Mouse (Mus musculus): ENCODE results near the gene Lrrc28. TPM values are rescaled to one million over a fixed set of nuclear protein-coding genes. Genes with fewer than 3 reads are reported as not detected.

Gene Lrrc28
- total and polyA plus RNA-seq, 2 experiments: 22.1 to 40.7 TPM

GRCm38 (mm10) chr7:67607669-67608347, 37.3 kb downstream of the Lrrc28 start:
- H3K79me2 ChIP-seq (ENCODE audit: control insufficient read depth, insufficient read depth, low read length): peaks cover 22% of the 10 kb centered on the region; the same call in 1 of the 2 replicates
- TF ChIP-seq CTCF (IDR thresholded peaks at IDR 0.05; ENCODE audit: low read depth, low read length) (no peak), POLR2A (IDR thresholded peaks at IDR 0.05; ENCODE audit: extremely low read depth, insufficient read depth, low read length) (no peak)
- H3K9ac ChIP-seq (ENCODE audit: low read depth, low read length): no peak overlapping the region
- H3K27me3 ChIP-seq (ENCODE audit: control insufficient read depth, insufficient read depth, low read length): no peaks in the 10 kb centered on the region
- H3K4me3 ChIP-seq (ENCODE audit: insufficient read depth, low read depth, low read length): no peak overlapping the region
- H3K27ac ChIP-seq (replicated peaks; ENCODE audit: insufficient read depth, low read depth, low read length): no peak overlapping the region
- 89% methylated on average over 5 of the region's 5 CpGs for WGBS
- no peaks in the 10 kb centered on the region; the same call in 1 of the 2 replicates for H3K4me1 ChIP-seq (ENCODE audit: control insufficient read depth, insufficient read depth, low read length)
- no peak for DNase-seq (ENCODE audit: extremely low read depth, low read depth, low spot score)
- peaks cover 25% of the 10 kb centered on the region for H3K36me3 ChIP-seq (ENCODE audit: control insufficient read depth, insufficient read depth, low read length)

GRCm38 (mm10) chr7:67606250-67606649, 38.8 kb downstream of the Lrrc28 start:
- Histone ChIP-seq H3K27me3 (ENCODE audit: control insufficient read depth, insufficient read depth, low read length) (no peaks in the 10 kb centered on the region), H3K36me3 (ENCODE audit: control insufficient read depth, insufficient read depth, low read length) (peaks cover 13% of the 10 kb centered on the region), H3K9ac (ENCODE audit: low read depth, low read length) (no peak overlapping the region), H3K27ac (replicated peaks; ENCODE audit: insufficient read depth, low read depth, low read length) (no peak overlapping the region), H3K79me2 (ENCODE audit: control insufficient read depth, insufficient read depth, low read length) (peaks cover 22% of the 10 kb centered on the region; the same call in 1 of the 2 replicates), H3K4me3 (ENCODE audit: insufficient read depth, low read depth, low read length) (no peak overlapping the region), H3K4me1 (ENCODE audit: control insufficient read depth, insufficient read depth, low read length) (no peaks in the 10 kb centered on the region; the same call in 1 of the 2 replicates)
- DNase-seq (ENCODE audit: extremely low read depth, low read depth, low spot score): no peak
- TF ChIP-seq POLR2A (IDR thresholded peaks at IDR 0.05; ENCODE audit: extremely low read depth, insufficient read depth, low read length) (no peak), CTCF (IDR thresholded peaks at IDR 0.05; ENCODE audit: low read depth, low read length) (no peak)
- WGBS: 93% methylated on average over 1 of the region's 1 CpGs

DNA sequence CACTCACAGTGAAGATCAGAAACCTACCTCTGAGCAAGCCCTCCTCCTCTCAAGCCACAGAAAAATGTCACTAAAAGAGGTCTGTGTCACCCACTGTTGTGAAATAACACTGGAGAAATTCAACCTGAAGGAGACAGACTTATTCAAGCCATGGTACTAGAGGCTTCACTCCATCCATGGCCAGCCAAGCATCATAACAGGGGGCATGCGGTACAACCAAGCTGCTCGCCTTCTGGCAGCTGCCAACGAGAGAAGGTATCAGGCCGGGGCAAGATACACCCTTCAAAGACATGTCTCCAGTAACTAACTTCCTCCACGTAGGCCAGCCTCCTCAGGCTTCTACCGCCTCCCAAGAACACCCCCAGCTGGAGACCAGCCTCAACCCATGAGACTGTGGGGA, 40.0 kb downstream of the Lrrc28 start:
- Histone ChIP-seq H3K4me1 (ENCODE audit: control insufficient read depth, insufficient read depth, low read length) (no peaks in the 10 kb centered on the region; the same call in 1 of the 2 replicates), H3K27me3 (ENCODE audit: control insufficient read depth, insufficient read depth, low read length) (no peaks in the 10 kb centered on the region), H3K9ac (ENCODE audit: low read depth, low read length) (no peak overlapping the region), H3K27ac (replicated peaks; ENCODE audit: insufficient read depth, low read depth, low read length) (no peak overlapping the region), H3K4me3 (ENCODE audit: insufficient read depth, low read depth, low read length) (no peak overlapping the region), H3K36me3 (ENCODE audit: control insufficient read depth, insufficient read depth, low read length) (peaks cover 11% of the 10 kb centered on the region), H3K79me2 (ENCODE audit: control insufficient read depth, insufficient read depth, low read length) (peaks cover 19% of the 10 kb centered on the region; the same call in 1 of the 2 replicates)
- no peak for DNase-seq (ENCODE audit: extremely low read depth, low read depth, low spot score)
- 89% methylated on average over 6 of the region's 6 CpGs for whole genome bisulfite sequencing
- TF ChIP-seq CTCF (IDR thresholded peaks at IDR 0.05; ENCODE audit: low read depth, low read length) (no peak), POLR2A (IDR thresholded peaks at IDR 0.05; ENCODE audit: extremely low read depth, insufficient read depth, low read length) (no peak)

- no peak overlapping the region for H3K27ac ChIP-seq (replicated peaks; ENCODE audit: insufficient read depth, low read depth, low read length)
- H3K79me2 ChIP-seq (ENCODE audit: control insufficient read depth, insufficient read depth, low read length): peaks cover 11% of the 10 kb centered on the region
- TF ChIP-seq CTCF (IDR thresholded peaks at IDR 0.05; ENCODE audit: low read depth, low read length): no peak
- no peak for TF ChIP-seq POLR2A (IDR thresholded peaks at IDR 0.05; ENCODE audit: extremely low read depth, insufficient read depth, low read length)
- H3K4me3 ChIP-seq (ENCODE audit: insufficient read depth, low read depth, low read length): no peak overlapping the region
- H3K9ac ChIP-seq (ENCODE audit: low read depth, low read length): no peak overlapping the region
- no peak for DNase-seq (ENCODE audit: extremely low read depth, low read depth, low spot score)
- 91% methylated on average over 3 of the region's 3 CpGs for WGBS
- peaks cover 3% of the 10 kb centered on the region; the same call in 1 of the 2 replicates for H3K36me3 ChIP-seq (ENCODE audit: control insufficient read depth, insufficient read depth, low read length)
- no peaks in the 10 kb centered on the region for H3K4me1 ChIP-seq (ENCODE audit: control insufficient read depth, insufficient read depth, low read length)
- no peaks in the 10 kb centered on the region for H3K27me3 ChIP-seq (ENCODE audit: control insufficient read depth, insufficient read depth, low read length)
Observed at GRCm38 (mm10) chr7:67598050-67598449, 47.0 kb downstream of the Lrrc28 start.

DNA sequence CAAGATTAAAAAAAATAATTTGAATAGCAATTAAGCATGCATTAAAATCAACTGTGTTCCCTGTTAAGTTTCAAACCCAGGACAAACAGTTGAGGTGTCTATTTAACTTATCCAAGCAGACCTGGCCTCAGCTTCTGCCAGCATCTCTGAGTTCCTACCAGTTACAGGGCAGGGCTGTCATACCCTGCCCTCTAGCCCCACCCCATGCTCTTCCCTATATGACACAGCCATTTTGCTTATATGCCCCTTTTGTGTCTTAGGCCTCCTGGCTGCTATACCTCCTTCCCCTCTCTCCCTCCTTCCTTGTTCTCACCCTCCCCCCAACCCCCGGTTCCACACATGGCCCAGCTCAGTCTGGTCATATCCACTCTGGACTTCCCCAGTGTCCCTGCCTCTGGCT, 48.1 kb downstream of the Lrrc28 start:
- Histone ChIP-seq H3K9ac (ENCODE audit: low read depth, low read length) (no peak overlapping the region), H3K36me3 (ENCODE audit: control insufficient read depth, insufficient read depth, low read length) (peaks cover 6% of the 10 kb centered on the region; the same call in 1 of the 2 replicates), H3K4me3 (ENCODE audit: insufficient read depth, low read depth, low read length) (no peak overlapping the region), H3K4me1 (ENCODE audit: control insufficient read depth, insufficient read depth, low read length) (no peaks in the 10 kb centered on the region), H3K27me3 (ENCODE audit: control insufficient read depth, insufficient read depth, low read length) (no peaks in the 10 kb centered on the region), H3K27ac (replicated peaks; ENCODE audit: insufficient read depth, low read depth, low read length) (no peak overlapping the region), H3K79me2 (ENCODE audit: control insufficient read depth, insufficient read depth, low read length) (peaks cover 21% of the 10 kb centered on the region)
- 82% methylated on average over 1 of the region's 1 CpGs for WGBS
- DNase-seq (ENCODE audit: extremely low read depth, low read depth, low spot score): no peak
- TF ChIP-seq POLR2A (IDR thresholded peaks at IDR 0.05; ENCODE audit: extremely low read depth, insufficient read depth, low read length) (no peak), CTCF (IDR thresholded peaks at IDR 0.05; ENCODE audit: low read depth, low read length) (no peak)

GRCm38 (mm10) chr7:67596322-67596721, 48.7 kb downstream of the Lrrc28 start:
- no peak overlapping the region for H3K27ac ChIP-seq (replicated peaks; ENCODE audit: insufficient read depth, low read depth, low read length)
- TF ChIP-seq POLR2A (IDR thresholded peaks at IDR 0.05; ENCODE audit: extremely low read depth, insufficient read depth, low read length): no peak
- TF ChIP-seq CTCF (IDR thresholded peaks at IDR 0.05; ENCODE audit: low read depth, low read length): no peak
- H3K79me2 ChIP-seq (ENCODE audit: control insufficient read depth, insufficient read depth, low read length): peaks cover 21% of the 10 kb centered on the region
- no peak for DNase-seq (ENCODE audit: extremely low read depth, low read depth, low spot score)
- 84% methylated on average over 1 of the region's 1 CpGs for WGBS
- H3K36me3 ChIP-seq (ENCODE audit: control insufficient read depth, insufficient read depth, low read length): peaks cover 6% of the 10 kb centered on the region; the same call in 1 of the 2 replicates
- no peaks in the 10 kb centered on the region for H3K4me1 ChIP-seq (ENCODE audit: control insufficient read depth, insufficient read depth, low read length)
- H3K9ac ChIP-seq (ENCODE audit: low read depth, low read length): no peak overlapping the region
- H3K4me3 ChIP-seq (ENCODE audit: insufficient read depth, low read depth, low read length): no peak overlapping the region
- no peaks in the 10 kb centered on the region for H3K27me3 ChIP-seq (ENCODE audit: control insufficient read depth, insufficient read depth, low read length)
